Comparison of ENCODE assay signal across 14 mouse cellular contexts in the genomic region with DNA sequence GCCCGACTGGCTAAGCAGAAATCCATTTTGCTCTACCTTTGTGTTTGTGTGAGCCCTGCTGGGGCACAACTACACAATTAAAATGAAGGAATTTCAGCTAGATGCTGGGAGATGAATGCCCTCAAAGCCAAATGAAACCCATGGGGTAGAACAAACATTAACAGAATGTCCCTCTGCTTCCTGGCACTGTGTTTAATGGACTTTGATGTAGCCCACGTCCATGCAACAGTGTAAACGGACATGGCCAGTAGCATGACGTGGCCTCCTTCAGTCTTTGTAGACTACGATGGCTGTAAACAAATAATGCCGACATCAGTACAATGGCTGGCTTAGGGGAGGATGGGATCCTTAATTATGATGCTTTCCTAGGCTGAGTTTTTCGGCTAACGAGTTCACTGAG.
"Had no signal": no experiment of that assay in that cellular context is flagged by ENCODE, and none has a peak within 500 bp of the region (broad histone marks: within the 10 kb centered on the region; RNA-seq: fewer than 3 reads in every experiment).

No protein-coding gene starts in this region.

- ATAC-seq: intestine, postnatal 0 days; lung, postnatal 0 days; midbrain, embryonic 15.5 days had no signal

- H3K4me2 ChIP-seq: liver, embryonic 13.5 days; lung, embryonic 14.5 days; midbrain, embryonic 12.5 days; midbrain, embryonic 15.5 days; neural tube, embryonic 12.5 days; neural tube, embryonic 15.5 days had no signal

- H3K27me3 ChIP-seq: liver, embryonic 13.5 days; midbrain, embryonic 15.5 days; neural tube, embryonic 12.5 days; neural tube, embryonic 15.5 days had no signal

- H3K9ac ChIP-seq: liver, embryonic 13.5 days; lung, embryonic 14.5 days; midbrain, embryonic 12.5 days; midbrain, embryonic 15.5 days; neural tube, embryonic 12.5 days; neural tube, embryonic 15.5 days had no signal

- H3K27ac ChIP-seq: left cerebral cortex, adult 2 months; liver, embryonic 13.5 days; macrophage; midbrain, embryonic 12.5 days; midbrain, embryonic 15.5 days; neural tube, embryonic 12.5 days; neural tube, embryonic 15.5 days had no signal

- H3K4me1 ChIP-seq: liver, embryonic 13.5 days; neural tube, embryonic 12.5 days had no signal

- H3K4me3 ChIP-seq: left cerebral cortex, adult 2 months; liver, embryonic 13.5 days; midbrain, embryonic 12.5 days; midbrain, embryonic 15.5 days; neural tube, embryonic 12.5 days; neural tube, embryonic 15.5 days had no signal

- H3K36me3 ChIP-seq: liver, embryonic 13.5 days; midbrain, embryonic 12.5 days; midbrain, embryonic 15.5 days; neural tube, embryonic 12.5 days; neural tube, embryonic 15.5 days had no signal

- DNase-seq: kidney, postnatal 25 days; layer of hippocampus, postnatal 36 days; liver, embryonic 13.5 days; lung, embryonic 14.5 days; thymus, adult 18-20 months; thymus, postnatal 4 days had no signal

- H3K9me3 ChIP-seq: liver, embryonic 13.5 days; midbrain, embryonic 12.5 days; midbrain, embryonic 15.5 days; neural tube, embryonic 12.5 days; neural tube, embryonic 15.5 days had no signal
